13 mouse cellular contexts compared by ENCODE assay signal in genomic region chr14:75505126-75505840, GRCm38 (mm10). TPM values are rescaled to one million over a fixed set of nuclear protein-coding genes. Genes with fewer than 3 reads are reported as not detected.
DNase-seq lines count a peak whose midpoint lies in the region; ATAC-seq and TF ChIP-seq lines count a peak whose summit lies in the region.
"Had no signal": no experiment of that assay in that cellular context is flagged by ENCODE, and none has a peak within 500 bp of the region (broad histone marks: within the 10 kb centered on the region; RNA-seq: fewer than 3 reads in every experiment).

No protein-coding gene starts in this region.

- H3K4me3 ChIP-seq in forebrain, embryonic 11.5 days (ENCODE audit: low read depth, low read length) = no peak overlapping the region
- no peak overlapping the region for H3K4me3 ChIP-seq in hindbrain, embryonic 16.5 days (ENCODE audit: low read length)
- H3K4me3 ChIP-seq in neural tube, embryonic 14.5 days (ENCODE audit: low read depth, low read length) = no peak overlapping the region
- no peak overlapping the region for H3K4me3 ChIP-seq in liver, postnatal 0 days (ENCODE audit: low read depth, low read length)
- H3K4me3 ChIP-seq in heart, embryonic 11.5 days (ENCODE audit: low read depth, low read length) = no peak overlapping the region
- H3K4me3 ChIP-seq: embryonic facial prominence, embryonic 13.5 days; heart, embryonic 13.5 days; megakaryocyte, embryonic 14.5 days had no signal

- H3K4me1 ChIP-seq in forebrain, embryonic 11.5 days (replicated peaks; ENCODE audit: control insufficient read depth, insufficient read depth, low read length) = peaks cover 9% of the 10 kb centered on the region
- peaks cover 12% of the 10 kb centered on the region for H3K4me1 ChIP-seq in hindbrain, embryonic 16.5 days (ENCODE audit: control insufficient read depth, insufficient read depth, low read depth, low read length)
- H3K4me1 ChIP-seq in neural tube, embryonic 14.5 days (ENCODE audit: control insufficient read depth, insufficient read depth, low read length) = peaks cover 6% of the 10 kb centered on the region; the same call in 1 of the 2 replicates
- H3K4me1 ChIP-seq in liver, postnatal 0 days (ENCODE audit: insufficient read depth) = no peaks in the 10 kb centered on the region
- H3K4me1 ChIP-seq in heart, embryonic 11.5 days (ENCODE audit: control insufficient read depth, insufficient read depth, low read length) = no peaks in the 10 kb centered on the region
- H3K4me1 ChIP-seq: embryonic facial prominence, embryonic 13.5 days; megakaryocyte, embryonic 14.5 days had no signal

- WGBS in forebrain, embryonic 11.5 days = 16% methylated on average over 8 of the region's 8 CpGs
- WGBS in hindbrain, embryonic 16.5 days = 23% methylated on average over 8 of the region's 8 CpGs
- WGBS in neural tube, embryonic 14.5 days = 18% methylated on average over 8 of the region's 8 CpGs
- 54% methylated on average over 8 of the region's 8 CpGs for WGBS in liver, postnatal 0 days (ENCODE audit: insufficient replicate concordance)
- 38% methylated on average over 8 of the region's 8 CpGs for WGBS in heart, embryonic 11.5 days (ENCODE audit: insufficient replicate concordance)

- ATAC-seq in forebrain, embryonic 11.5 days (replicated peaks; ENCODE audit: low FRiP score) = peak; percentile 89
- peak; percentile 51; the same call in 1 of the 2 replicates for ATAC-seq in hindbrain, embryonic 16.5 days
- peak; percentile 72; the same call in 1 of the 2 replicates for ATAC-seq in neural tube, embryonic 14.5 days (ENCODE audit: low read depth)
- no peak for ATAC-seq in liver, postnatal 0 days
- no peak for ATAC-seq in heart, embryonic 11.5 days (replicated peaks; ENCODE audit: insufficient number of reproducible peaks, low FRiP score, low TSS enrichment)
- ATAC-seq: intestine, embryonic 16.5 days had no signal

- no peaks in the 10 kb centered on the region for H3K36me3 ChIP-seq in forebrain, embryonic 11.5 days (ENCODE audit: control insufficient read depth, insufficient read depth, low read length)
- no peaks in the 10 kb centered on the region for H3K36me3 ChIP-seq in hindbrain, embryonic 16.5 days (ENCODE audit: control insufficient read depth, insufficient read depth, low read length)
- no peaks in the 10 kb centered on the region for H3K36me3 ChIP-seq in neural tube, embryonic 14.5 days (ENCODE audit: control insufficient read depth, insufficient read depth, low read length)
- H3K36me3 ChIP-seq in liver, postnatal 0 days (replicated peaks; ENCODE audit: insufficient read depth, low read length) = no peaks in the 10 kb centered on the region
- no peaks in the 10 kb centered on the region for H3K36me3 ChIP-seq in heart, embryonic 11.5 days (ENCODE audit: control insufficient read depth, insufficient read depth, low read length)
- H3K36me3 ChIP-seq: embryonic facial prominence, embryonic 13.5 days; heart, embryonic 13.5 days had no signal

- H3K9ac ChIP-seq in forebrain, embryonic 11.5 days (ENCODE audit: low read length) = no peak overlapping the region
- H3K9ac ChIP-seq in hindbrain, embryonic 16.5 days (ENCODE audit: low read depth, low read length) = no peak overlapping the region
- H3K9ac ChIP-seq in neural tube, embryonic 14.5 days (replicated peaks; ENCODE audit: low read depth, low read length) = no peak overlapping the region
- no peak overlapping the region for H3K9ac ChIP-seq in liver, postnatal 0 days (replicated peaks)
- H3K9ac ChIP-seq in heart, embryonic 11.5 days (ENCODE audit: low read depth, low read length) = no peak overlapping the region
- H3K9ac ChIP-seq: embryonic facial prominence, embryonic 13.5 days; heart, embryonic 13.5 days had no signal

- no peaks in the 10 kb centered on the region for H3K27me3 ChIP-seq in forebrain, embryonic 11.5 days (ENCODE audit: control insufficient read depth, insufficient read depth, low read length)
- no peaks in the 10 kb centered on the region for H3K27me3 ChIP-seq in hindbrain, embryonic 16.5 days (replicated peaks; ENCODE audit: control insufficient read depth, insufficient read depth, low read length)
- no peaks in the 10 kb centered on the region for H3K27me3 ChIP-seq in neural tube, embryonic 14.5 days (ENCODE audit: control insufficient read depth, insufficient read depth, low read length)
- no peaks in the 10 kb centered on the region for H3K27me3 ChIP-seq in liver, postnatal 0 days (ENCODE audit: insufficient read depth, low read length)
- no peaks in the 10 kb centered on the region for H3K27me3 ChIP-seq in heart, embryonic 11.5 days (ENCODE audit: control insufficient read depth, insufficient read depth, low read length)
- H3K27me3 ChIP-seq: embryonic facial prominence, embryonic 13.5 days had no signal

- no peak for TF ChIP-seq CTCF in liver, postnatal 0 days (IDR thresholded peaks at IDR 0.05; ENCODE audit: low read depth)

- no peak for TF ChIP-seq EP300 in liver, postnatal 0 days (IDR thresholded peaks at IDR 0.05; ENCODE audit: low read depth)

- peak overlapping the region; percentile 84 for H3K27ac ChIP-seq in forebrain, embryonic 11.5 days (ENCODE audit: low read depth, low read length)
- no peak overlapping the region for H3K27ac ChIP-seq in hindbrain, embryonic 16.5 days (ENCODE audit: low read depth, low read length)
- no peak overlapping the region for H3K27ac ChIP-seq in neural tube, embryonic 14.5 days (ENCODE audit: low read depth, low read length)
- H3K27ac ChIP-seq in liver, postnatal 0 days (ENCODE audit: low read depth) = no peak overlapping the region
- no peak overlapping the region for H3K27ac ChIP-seq in heart, embryonic 11.5 days (ENCODE audit: low read depth, low read length)
- H3K27ac ChIP-seq: embryonic facial prominence, embryonic 13.5 days; heart, embryonic 13.5 days had no signal

- H3K4me2 ChIP-seq in forebrain, embryonic 11.5 days (ENCODE audit: low read depth, low read length, severe bottlenecking) = no peak overlapping the region
- H3K4me2 ChIP-seq in hindbrain, embryonic 16.5 days (ENCODE audit: low read length) = no peak overlapping the region
- H3K4me2 ChIP-seq in neural tube, embryonic 14.5 days (ENCODE audit: low read depth, low read length) = no peak overlapping the region
- no peak overlapping the region for H3K4me2 ChIP-seq in liver, postnatal 0 days (ENCODE audit: low read depth, low read length)
- H3K4me2 ChIP-seq in heart, embryonic 11.5 days = no peak overlapping the region
- H3K4me2 ChIP-seq: embryonic facial prominence, embryonic 13.5 days; heart, embryonic 13.5 days had no signal

- peak; percentile 84 for DNase-seq in ZHBTc4 (ENCODE audit: low read depth, low spot score)
- peak; percentile 71 for DNase-seq in forebrain, embryonic 11.5 days (ENCODE audit: low spot score)
- DNase-seq in liver, postnatal 0 days = no peak
- DNase-seq in cerebellum, postnatal 36 days = no peak
- DNase-seq: left cerebral cortex, postnatal 4 days; thymus, postnatal 14 days had no signal

- no peaks in the 10 kb centered on the region for H3K9me3 ChIP-seq in forebrain, embryonic 11.5 days (ENCODE audit: control insufficient read depth, low read length)
- no peaks in the 10 kb centered on the region for H3K9me3 ChIP-seq in hindbrain, embryonic 16.5 days (ENCODE audit: control insufficient read depth, low read length)
- H3K9me3 ChIP-seq in neural tube, embryonic 14.5 days (ENCODE audit: control insufficient read depth, low read length) = no peaks in the 10 kb centered on the region
- no peaks in the 10 kb centered on the region for H3K9me3 ChIP-seq in liver, postnatal 0 days (ENCODE audit: low read length)
- no peaks in the 10 kb centered on the region for H3K9me3 ChIP-seq in heart, embryonic 11.5 days (replicated peaks; ENCODE audit: control insufficient read depth, low read length)
- H3K9me3 ChIP-seq: embryonic facial prominence, embryonic 13.5 days; heart, embryonic 13.5 days had no signal

RNA-seq across cellular contexts. Expression of gene Siah3, which starts 49.5 kb away (rescaled TPM):
- polyA plus RNA-seq in forebrain, embryonic 11.5 days (2014; fragmentation: Nextera tagmentation; extraction: Ambion mirVana) = 5.5 TPM in 2 replicates
- 2.9 and 5.2 TPM in 2 replicates for polyA plus RNA-seq in hindbrain, embryonic 16.5 days (2015; fragmentation: Nextera tagmentation; extraction: Ambion mirVana)
- 11.1 and 11.8 TPM in 2 replicates for polyA plus RNA-seq in neural tube, embryonic 14.5 days (2014; fragmentation: Nextera tagmentation; extraction: Ambion mirVana)
- polyA plus RNA-seq in liver, postnatal 0 days (2015; fragmentation: Nextera tagmentation; extraction: Ambion mirVana) = 0.02 TPM in 1 of 2 replicates, not detected in the other
- polyA plus RNA-seq in heart, embryonic 11.5 days (2014; fragmentation: Nextera tagmentation; extraction: Ambion mirVana) = 0.04 and 0.13 TPM in 2 replicates
- polyA plus RNA-seq: heart, embryonic 13.5 days had no signal

Comparison
In these comparisons a context has a peak if more than half of its experiments do, and no peak if none do; other contexts are left out.
1. DNase-seq: peak in ZHBTc4 (single experiment) and forebrain, embryonic 11.5 days (single experiment); none in liver, postnatal 0 days (single experiment) and cerebellum, postnatal 36 days (0 of 2).
2. ATAC-seq: peak in forebrain, embryonic 11.5 days (single experiment), hindbrain, embryonic 16.5 days (single experiment) and neural tube, embryonic 14.5 days (single experiment); none in liver, postnatal 0 days (single experiment) and heart, embryonic 11.5 days (single experiment).